Mouse (Mus musculus): ENCODE data around the gene Ntf5. TPM values are rescaled to one million over a fixed set of nuclear protein-coding genes. Genes with fewer than 3 reads are reported as not detected.
A peak's percentile ranks its signal among the peaks of the same experiment; 100 is the strongest.

The Ntf5 gene
- polyA plus RNA-seq, 2 experiments: 0.19 to 0.20 TPM

GRCm38 (mm10) chr7:45367020-45367880 is 46.2 kb upstream of the Ntf5 start:
- ATAC-seq (ENCODE audit: insufficient read depth): peak; percentile 82
- WGBS (ENCODE audit: insufficient replicate concordance): under 1% methylated on average over 70 of the region's 70 CpGs

DNA sequence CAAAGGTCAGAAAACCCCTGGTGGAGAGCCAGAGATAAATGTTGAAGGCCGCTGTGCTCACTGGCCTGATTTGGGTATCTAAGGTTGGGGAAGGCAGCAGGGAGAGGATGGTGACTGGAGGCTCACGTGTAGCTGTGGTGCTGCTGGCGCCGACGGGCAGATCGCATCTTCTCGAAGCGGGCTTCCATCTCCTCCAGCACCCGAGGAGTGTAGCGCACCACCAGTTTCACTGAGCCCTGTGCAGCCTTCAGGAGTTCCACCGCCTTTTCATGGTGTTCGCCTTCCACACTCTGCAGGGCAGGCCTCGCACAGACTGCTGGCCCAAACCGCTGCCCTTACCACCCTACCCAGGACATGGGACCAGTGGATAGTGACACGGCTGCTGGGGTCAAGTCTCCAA is 45.3 kb upstream of the Ntf5 start:
- TF ChIP-seq EP300 (IDR thresholded peaks at IDR 0.05; ENCODE audit: low read depth) (no peak), CTCF (IDR thresholded peaks at IDR 0.05; ENCODE audit: low read depth) (no peak)
- H3K36me3 ChIP-seq (replicated peaks; ENCODE audit: control insufficient read depth, insufficient read depth, low read depth): peaks cover 2% of the 10 kb centered on the region
- ATAC-seq (ENCODE audit: insufficient read depth) (no peak), DNase-seq (ENCODE audit: low read depth in 3 of 3, low spot score in 3 of 3) (no peak)
- H3K27ac ChIP-seq: no peak overlapping the region
- 64% methylated on average over 15 of the region's 15 CpGs for WGBS (ENCODE audit: insufficient replicate concordance)
- H3K4me2 ChIP-seq (ENCODE audit: low read depth): peak overlapping the region; percentile 83
- no peak overlapping the region for H3K4me3 ChIP-seq (ENCODE audit: insufficient read depth in 1 of 2, low read depth in 2 of 2, low read length in 2 of 2)
- no peak overlapping the region for H3K9ac ChIP-seq (replicated peaks)
- H3K27me3 ChIP-seq (ENCODE audit: control insufficient read depth, insufficient read depth, low read length): peaks cover 57% of the 10 kb centered on the region
- peaks cover 5 to 10% of the 10 kb centered on the region in 2 experiments; a peak in 3 of 4 replicates for H3K4me1 ChIP-seq (replicated peaks; ENCODE audit: control insufficient read depth in 2 of 2, insufficient read depth in 2 of 2, low read length in 1 of 2)
- no peaks in the 10 kb centered on the region for H3K9me3 ChIP-seq (ENCODE audit: control insufficient read depth, low read length)

More at GRCm38 (mm10) chr7:45367020-45367880, 46.2 kb upstream of the Ntf5 start:
- TF ChIP-seq CTCF (IDR thresholded peaks at IDR 0.05; ENCODE audit: low read depth) (peak; percentile 91), EP300 (IDR thresholded peaks at IDR 0.05; ENCODE audit: low read depth) (no peak)
- peaks cover 8 to 10% of the 10 kb centered on the region in 2 experiments for H3K4me1 ChIP-seq (replicated peaks; ENCODE audit: control insufficient read depth in 2 of 2, insufficient read depth in 2 of 2, low read length in 1 of 2)
- H3K4me2 ChIP-seq (ENCODE audit: low read depth): peak overlapping the region; percentile 83
- H3K9me3 ChIP-seq (ENCODE audit: control insufficient read depth, low read length): no peaks in the 10 kb centered on the region
- H3K36me3 ChIP-seq (replicated peaks; ENCODE audit: control insufficient read depth, insufficient read depth, low read depth): no peaks in the 10 kb centered on the region
- peak overlapping the region; percentile 54 to 57 for H3K4me3 ChIP-seq (ENCODE audit: insufficient read depth in 1 of 2, low read depth in 2 of 2, low read length in 2 of 2)
- peaks cover 66% of the 10 kb centered on the region for H3K27me3 ChIP-seq (ENCODE audit: control insufficient read depth, insufficient read depth, low read length)
- H3K9ac ChIP-seq (replicated peaks): peak overlapping the region; percentile 58
- peak; percentile 81 to 86 (median 85) for DNase-seq (ENCODE audit: low read depth in 3 of 3, low spot score in 3 of 3)
- no peak overlapping the region for H3K27ac ChIP-seq

DNA sequence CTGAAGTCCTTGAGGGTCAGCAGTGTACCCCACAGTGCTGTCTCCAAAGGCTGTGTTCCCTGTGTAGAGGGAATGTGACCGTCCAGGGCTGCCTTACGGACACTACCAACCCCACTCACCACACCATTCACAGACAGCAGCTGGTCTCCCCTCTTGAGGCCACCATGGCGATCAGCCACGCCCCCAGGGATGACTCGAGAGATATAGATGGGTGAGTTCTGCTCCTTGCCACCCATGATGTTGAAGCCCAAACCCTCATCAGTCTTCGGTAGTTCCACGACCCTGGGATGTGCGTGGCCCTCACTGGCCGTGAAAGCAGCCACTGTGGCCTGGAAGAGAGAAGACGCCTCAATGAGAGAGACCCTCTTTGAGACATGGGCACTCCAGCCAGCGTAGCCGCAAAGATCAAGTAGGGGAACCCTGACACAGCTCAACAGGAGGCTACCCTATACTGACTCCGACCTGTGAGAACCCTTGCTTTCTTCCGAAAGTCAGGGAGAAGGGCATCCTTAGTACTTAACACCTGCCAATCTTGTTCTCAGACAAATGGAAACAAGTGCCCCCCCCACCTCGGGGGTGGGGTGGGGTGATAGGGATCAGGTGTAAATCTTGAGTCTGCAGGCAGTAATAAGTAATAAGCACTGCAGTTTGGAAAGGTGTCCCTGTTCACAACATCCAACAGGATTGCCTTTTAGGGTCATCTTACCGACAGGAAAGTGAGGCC is 44.3 kb upstream of the Ntf5 start:
- peaks cover 10% of the 10 kb centered on the region for H3K36me3 ChIP-seq (replicated peaks; ENCODE audit: control insufficient read depth, insufficient read depth, low read depth)
- H3K4me1 ChIP-seq (replicated peaks; ENCODE audit: control insufficient read depth in 2 of 2, insufficient read depth in 2 of 2, low read length in 1 of 2): peaks cover 5 to 10% of the 10 kb centered on the region in 2 experiments; a peak in 3 of 4 replicates
- no peaks in the 10 kb centered on the region for H3K9me3 ChIP-seq (ENCODE audit: control insufficient read depth, low read length)
- WGBS (ENCODE audit: insufficient replicate concordance): 60% methylated on average over 16 of the region's 16 CpGs
- no peak overlapping the region for H3K9ac ChIP-seq (replicated peaks)
- peaks cover 47% of the 10 kb centered on the region for H3K27me3 ChIP-seq (ENCODE audit: control insufficient read depth, insufficient read depth, low read length)
- H3K4me2 ChIP-seq (ENCODE audit: low read depth): no peak overlapping the region
- no peak for TF ChIP-seq EP300 (IDR thresholded peaks at IDR 0.05; ENCODE audit: low read depth)
- no peak for ATAC-seq (ENCODE audit: insufficient read depth)
- H3K4me3 ChIP-seq (ENCODE audit: insufficient read depth in 1 of 2, low read depth in 2 of 2, low read length in 2 of 2): no peak overlapping the region
- DNase-seq (ENCODE audit: low read depth in 3 of 3, low spot score in 3 of 3): no peak
- H3K27ac ChIP-seq: no peak overlapping the region

GRCm38 (mm10) chr7:45369836-45370474 is 43.5 kb upstream of the Ntf5 start:
- peak overlapping the region; percentile 79 for H3K4me2 ChIP-seq (ENCODE audit: low read depth)
- WGBS (ENCODE audit: insufficient replicate concordance): 8% methylated on average over 52 of the region's 52 CpGs

More at GRCm38 (mm10) chr7:45369836-45370474, 43.5 kb upstream of the Ntf5 start:
- H3K9ac ChIP-seq (replicated peaks): no peak overlapping the region
- H3K4me3 ChIP-seq (ENCODE audit: insufficient read depth in 1 of 2, low read depth in 2 of 2, low read length in 2 of 2): peak overlapping the region; percentile 7 to 53
- TF ChIP-seq EP300 (IDR thresholded peaks at IDR 0.05; ENCODE audit: low read depth) (no peak), CTCF (IDR thresholded peaks at IDR 0.05; ENCODE audit: low read depth) (no peak)
- no peak overlapping the region for H3K27ac ChIP-seq
- ATAC-seq (ENCODE audit: insufficient read depth) (no peak), DNase-seq (ENCODE audit: low read depth in 3 of 3, low spot score in 3 of 3) (no peak)
- H3K36me3 ChIP-seq (replicated peaks; ENCODE audit: control insufficient read depth, insufficient read depth, low read depth): peaks cover 13% of the 10 kb centered on the region
- H3K27me3 ChIP-seq (ENCODE audit: control insufficient read depth, insufficient read depth, low read length): peaks cover 40% of the 10 kb centered on the region
- no peaks in the 10 kb centered on the region for H3K9me3 ChIP-seq (ENCODE audit: control insufficient read depth, low read length)
- peaks cover 5 to 10% of the 10 kb centered on the region in 2 experiments; a peak in 3 of 4 replicates for H3K4me1 ChIP-seq (replicated peaks; ENCODE audit: control insufficient read depth in 2 of 2, insufficient read depth in 2 of 2, low read length in 1 of 2)

Data from liver, embryonic 14.5 days (tissue).